Mouse (Mus musculus) spleen, adult 2 months (tissue): ENCODE measurements around the gene Cox17. TPM values are rescaled to one million over a fixed set of nuclear protein-coding genes. Genes with fewer than 3 reads are reported as not detected.

ENCODE experiments used
- DNase-seq, 2 experiments: peaks; one replicate each; pipeline versions ENCODE4 v3.0.0 to v3.0.0-alpha.2; 2012 to 2021; ENCODE audit warnings: low spot score in 2 of 2, low read depth in 1 of 2
- H3K27ac ChIP-seq: fragments of 200-500 bp; 2 replicates; pipeline ENCODE4 v1.5.1; 2012; ENCODE audit warnings: low read length, inconsistent platforms; ENCODE audit not compliant: insufficient read depth
- H3K27me3 ChIP-seq: fragments of 200-500 bp; 2 replicates; pipeline ENCODE4 v1.6.1; 2012; ENCODE audit warnings: mild to moderate bottlenecking, moderate library complexity, low read length, inconsistent platforms; ENCODE audit not compliant: control insufficient read depth, insufficient read depth
- H3K36me3 ChIP-seq: fragments of 200-500 bp; 2 replicates; pipeline ENCODE4 v1.6.1; 2012; ENCODE audit warnings: mild to moderate bottlenecking, low read length, inconsistent platforms; ENCODE audit not compliant: control insufficient read depth, insufficient read depth
- H3K4me1 ChIP-seq: fragments of 200-500 bp; 2 replicates; pipeline ENCODE4 v1.6.1; 2011; ENCODE audit warnings: inconsistent platforms; ENCODE audit not compliant: control insufficient read depth, insufficient read depth, insufficient read length
- H3K4me3 ChIP-seq: fragments of 200-500 bp; 2 replicates; pipeline ENCODE4 v1.5.1; 2011; ENCODE audit warnings: mild to moderate bottlenecking, inconsistent platforms; ENCODE audit not compliant: insufficient read depth, insufficient read length; ENCODE audit errors: extremely low read depth
- CTCF ChIP-seq: fragments of 200-500 bp; IDR thresholded peaks from 2 replicates; pipeline ENCODE4 v1.5.1; 2011; ENCODE audit warnings: mild to moderate bottlenecking, inconsistent platforms; ENCODE audit not compliant: insufficient read depth, insufficient read length, insufficient replicate concordance; ENCODE audit errors: extremely low read depth
- POLR2A ChIP-seq: fragments of 200-500 bp; IDR thresholded peaks from 2 replicates; pipeline ENCODE4 v1.6.1; 2011; ENCODE audit warnings: low read depth, low read length, inconsistent platforms
- WGBS: fragments of 180-500 bp; shearing (Covaris S2); methylation state at CpG from one replicate; pipeline ENCODE4 v1.1.7; 2018; 5-methylcytosine and 5-hydroxymethylcytosine counted together
- polyA plus RNA-seq: library from polyadenylated mRNA; depleted of rRNA; stranded (reverse); fragments of >200 nt; gene quantifications from 2 replicates; pipeline ENCODE4 v1.2.3, GENCODE M21; 2012

Gene Cox17
- polyA plus RNA-seq, 1 experiment: 26.6 TPM

DNA sequence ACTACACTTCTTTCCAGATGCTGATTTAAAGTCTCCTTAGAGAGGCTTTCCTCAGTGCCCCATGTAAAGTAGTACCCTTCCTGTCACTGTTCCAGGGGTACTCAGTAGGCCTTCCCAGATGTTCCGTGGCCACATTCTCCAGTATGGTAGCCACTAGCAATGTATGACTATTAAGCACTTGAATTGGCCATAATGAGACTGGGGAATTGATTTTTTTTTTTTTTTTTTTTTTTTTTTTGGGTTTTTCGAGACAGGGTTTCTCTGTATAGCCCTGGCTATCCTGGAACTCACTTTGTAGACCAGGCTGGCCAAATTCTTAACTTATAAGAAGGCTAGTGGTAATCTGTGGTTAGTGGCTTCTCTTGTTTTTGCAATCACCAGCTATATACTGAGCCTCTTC is 3.1 kb downstream of the Cox17 start:
- Histone ChIP-seq H3K4me1 (peaks cover 6% of the 10 kb centered on the region; the same call in 1 of the 2 replicates), H3K27ac (no peak overlapping the region), H3K27me3 (no peaks in the 10 kb centered on the region), H3K4me3 (no peak overlapping the region), H3K36me3 (peaks cover 24% of the 10 kb centered on the region)
- TF ChIP-seq CTCF: no peak
- TF ChIP-seq POLR2A: no peak
- no peak for DNase-seq
- whole genome bisulfite sequencing: 74% methylated on average over 2 of the region's 2 CpGs

- WGBS: 82% methylated on average over 7 of the region's 7 CpGs
- TF ChIP-seq CTCF: no peak
- no peak for TF ChIP-seq POLR2A
- no peak for DNase-seq
- Histone ChIP-seq H3K4me1 (peaks cover 6% of the 10 kb centered on the region; the same call in 1 of the 2 replicates), H3K4me3 (no peak overlapping the region), H3K27me3 (no peaks in the 10 kb centered on the region), H3K36me3 (peaks cover 25% of the 10 kb centered on the region), H3K27ac (no peak overlapping the region)
Measured at GRCm38 (mm10) chr16:38350361-38350855, 3.6 kb downstream of the Cox17 start.

GRCm38 (mm10) chr16:38350939-38351338 is 4.1 kb downstream of the Cox17 start:
- no peak overlapping the region for H3K4me3 ChIP-seq
- 70% methylated on average over 6 of the region's 6 CpGs for WGBS
- no peak overlapping the region for H3K27ac ChIP-seq
- TF ChIP-seq POLR2A (no peak), CTCF (no peak)
- no peaks in the 10 kb centered on the region for H3K27me3 ChIP-seq
- peaks cover 25% of the 10 kb centered on the region for H3K36me3 ChIP-seq
- peaks cover 6% of the 10 kb centered on the region; the same call in 1 of the 2 replicates for H3K4me1 ChIP-seq
- DNase-seq: no peak

DNA sequence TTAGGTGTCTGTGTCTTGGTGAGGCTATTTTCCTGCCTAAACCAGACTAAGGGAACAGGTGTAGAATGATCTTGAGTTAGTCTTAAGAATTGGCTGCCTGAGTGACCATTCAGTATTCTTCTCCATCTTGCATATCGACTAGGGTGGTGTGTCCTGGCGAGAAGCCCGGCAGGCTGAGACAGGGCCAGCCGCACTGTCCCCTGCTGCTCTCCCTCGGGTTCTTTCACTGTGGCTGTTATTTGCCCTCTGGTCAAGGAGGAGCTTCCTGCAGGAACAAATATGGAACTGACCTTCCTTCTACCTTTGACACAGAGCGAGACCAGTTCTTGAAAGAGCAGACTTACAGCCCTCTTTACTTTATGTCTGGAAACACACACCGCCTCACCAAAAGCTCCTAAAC is 5.2 kb downstream of the Cox17 start:
- Histone ChIP-seq H3K27me3 (no peaks in the 10 kb centered on the region), H3K4me3 (no peak overlapping the region), H3K4me1 (peaks cover 6% of the 10 kb centered on the region; the same call in 1 of the 2 replicates), H3K27ac (no peak overlapping the region), H3K36me3 (peaks cover 30% of the 10 kb centered on the region)
- TF ChIP-seq CTCF: no peak
- TF ChIP-seq POLR2A: no peak
- DNase-seq: no peak
- 81% methylated on average over 7 of the region's 7 CpGs for WGBS

DNA sequence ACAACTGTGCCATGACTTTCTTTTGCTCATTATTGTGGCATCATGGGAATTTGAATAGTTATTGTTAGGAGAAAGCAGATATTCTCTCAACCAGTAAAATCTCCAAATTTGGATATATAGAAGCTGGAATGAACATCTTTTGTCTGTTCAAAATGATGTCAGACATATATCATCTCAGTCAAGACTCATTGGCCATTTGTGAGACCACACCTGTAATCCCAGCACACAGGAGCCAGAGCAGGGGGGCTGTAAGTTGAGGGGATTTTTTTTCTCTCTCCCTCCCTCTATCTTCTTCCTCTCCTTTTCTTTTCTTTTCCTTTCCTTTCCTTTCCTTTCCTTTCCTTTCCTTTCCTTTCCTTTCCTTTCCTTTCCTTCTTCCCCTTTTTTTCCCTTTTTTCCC is 6.1 kb downstream of the Cox17 start:
- no peaks in the 10 kb centered on the region for H3K27me3 ChIP-seq
- no peak overlapping the region for H3K4me3 ChIP-seq
- H3K4me1 ChIP-seq: peaks cover 6% of the 10 kb centered on the region; the same call in 1 of the 2 replicates
- TF ChIP-seq CTCF: no peak
- no peak for TF ChIP-seq POLR2A
- DNase-seq: no peak
- H3K27ac ChIP-seq: no peak overlapping the region
- H3K36me3 ChIP-seq: peaks cover 30% of the 10 kb centered on the region

DNA sequence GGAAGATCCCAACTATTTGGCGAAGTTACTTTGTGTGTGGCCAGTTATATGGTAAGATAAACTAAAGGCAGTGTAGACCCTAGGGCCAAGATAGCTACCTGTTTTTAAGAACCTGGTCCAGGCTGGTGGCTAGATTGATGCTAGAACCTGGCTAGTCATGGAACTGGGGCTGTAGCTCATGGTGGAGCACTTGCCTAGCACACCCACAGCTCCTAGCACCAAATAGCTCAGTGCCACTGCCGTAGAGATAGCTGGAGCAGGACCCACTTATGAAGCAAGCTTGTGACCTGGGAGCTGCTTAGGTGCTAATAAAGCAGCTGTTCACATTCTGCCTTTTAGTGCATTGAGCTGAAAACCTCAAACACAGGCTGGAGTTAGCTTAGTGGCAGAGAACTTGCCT is 6.9 kb downstream of the Cox17 start:
- Histone ChIP-seq H3K27me3 (no peaks in the 10 kb centered on the region), H3K36me3 (peaks cover 30% of the 10 kb centered on the region), H3K4me1 (peaks cover 3% of the 10 kb centered on the region; the same call in 1 of the 2 replicates), H3K4me3 (no peak overlapping the region), H3K27ac (no peak overlapping the region)
- WGBS: 93% methylated on average over 2 of the region's 2 CpGs
- TF ChIP-seq CTCF: no peak
- no peak for TF ChIP-seq POLR2A
- no peak for DNase-seq

DNA sequence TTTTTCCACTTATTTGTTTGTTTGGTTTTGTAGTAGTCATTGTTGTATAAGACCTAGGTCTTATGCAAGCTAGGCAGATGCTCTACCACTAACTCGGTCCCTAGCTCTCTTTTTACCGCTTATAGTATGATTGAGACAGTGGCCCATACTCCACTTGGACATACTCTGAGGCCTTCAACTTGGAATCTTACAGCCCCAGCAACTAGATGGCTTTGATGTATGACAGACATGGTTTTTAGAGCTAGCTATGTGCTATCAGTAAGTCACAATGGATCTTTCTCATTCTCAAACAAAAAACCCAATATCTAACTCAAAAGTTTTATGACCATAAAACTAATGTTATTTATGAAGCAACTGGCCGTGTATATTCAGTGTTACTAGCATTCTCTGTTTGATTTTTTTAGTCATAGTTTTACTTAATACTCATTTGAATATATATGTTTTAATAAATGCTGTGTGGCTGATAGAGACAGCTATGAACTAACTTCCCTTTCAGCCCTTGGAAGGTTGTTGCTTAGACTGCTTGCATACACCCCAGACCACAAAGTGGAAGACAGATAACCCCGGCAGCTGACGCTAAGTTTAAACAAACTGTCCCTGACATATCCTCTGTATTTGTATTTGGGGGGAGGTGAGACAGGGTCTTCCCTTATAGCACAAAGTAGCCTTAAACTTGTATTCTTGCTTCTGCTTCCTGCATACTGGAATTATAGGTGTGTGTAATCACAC is 7.6 kb downstream of the Cox17 start:
- no peak for DNase-seq
- peaks cover 3% of the 10 kb centered on the region; the same call in 1 of the 2 replicates for H3K4me1 ChIP-seq
- H3K4me3 ChIP-seq: no peak overlapping the region
- H3K36me3 ChIP-seq: peaks cover 27% of the 10 kb centered on the region
- TF ChIP-seq POLR2A: no peak
- TF ChIP-seq CTCF: no peak
- WGBS: 77% methylated on average over 5 of the region's 5 CpGs
- no peak overlapping the region for H3K27ac ChIP-seq
- no peaks in the 10 kb centered on the region for H3K27me3 ChIP-seq
